Mouse (Mus musculus): ENCODE results near the gene Mynn. TPM values are rescaled to one million over a fixed set of nuclear protein-coding genes. Genes with fewer than 3 reads are reported as not detected.

Gene Mynn
- polyA plus RNA-seq, 1 experiment from 2014 or later = 26.7 TPM

DNA sequence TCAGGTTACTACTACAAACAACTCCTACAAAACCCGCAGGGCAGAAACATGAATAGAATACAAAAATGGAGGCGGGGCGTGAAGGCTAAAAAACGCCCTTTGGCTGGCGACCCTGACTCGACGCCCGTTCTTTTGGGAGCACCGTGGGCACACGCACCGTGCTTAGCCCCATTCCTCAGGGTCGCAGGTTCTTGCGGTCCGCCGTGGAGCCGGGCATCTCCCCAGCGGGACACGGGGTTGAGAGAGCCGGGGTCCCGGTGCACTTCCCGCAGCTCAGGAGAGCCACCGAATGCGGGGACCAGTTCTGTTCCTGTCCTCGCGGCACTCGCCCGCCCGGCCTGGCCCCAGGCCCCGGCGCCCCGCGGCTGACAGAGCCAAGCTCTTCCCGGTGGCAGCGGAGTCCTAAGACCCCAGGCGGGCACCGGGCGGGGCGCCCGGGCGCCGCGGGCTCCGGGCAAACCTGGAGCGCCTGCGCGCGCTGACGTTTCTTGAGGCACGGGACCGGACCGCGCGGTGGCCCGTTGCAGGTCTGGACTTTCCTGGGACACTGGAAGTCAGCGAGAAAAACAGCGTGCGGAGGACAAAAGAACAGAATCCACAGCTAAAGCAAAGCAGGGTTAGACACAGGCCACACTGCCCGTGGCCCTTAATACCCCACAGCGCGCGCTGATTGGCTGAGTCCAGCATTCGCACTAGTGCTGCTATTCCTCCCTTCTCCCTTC, 6.6 kb upstream of the Mynn start:
- under 1% methylated on average over 62 of the region's 62 CpGs for WGBS
- Histone ChIP-seq H3K9me3 (ENCODE audit: control insufficient read depth, low read length) (no peaks in the 10 kb centered on the region), H3K27ac (ENCODE audit: low read depth) (no peak overlapping the region), H3K4me2 (ENCODE audit: low read length) (peak overlapping the region; percentile 91), H3K9ac (ENCODE audit: low read length) (peak overlapping the region; percentile 75), H3K27me3 (replicated peaks; ENCODE audit: control insufficient read depth, insufficient read depth, low read length) (peaks cover 9% of the 10 kb centered on the region; the same call in 1 of the 2 replicates), H3K36me3 (ENCODE audit: control insufficient read depth, insufficient read depth, low read length) (no peaks in the 10 kb centered on the region), H3K4me1 (replicated peaks; ENCODE audit: control insufficient read depth, insufficient read depth, low read length) (peaks cover 4% of the 10 kb centered on the region; the same call in 1 of the 2 replicates), H3K4me3 (ENCODE audit: low read depth, low read length) (peak overlapping the region; percentile 70)
- peak; percentile 76 for DNase-seq (ENCODE audit: low spot score)
- ATAC-seq (replicated peaks; ENCODE audit: low FRiP score, low TSS enrichment, low read depth) = peak; percentile 33; the same call in 1 of the 2 replicates

DNA sequence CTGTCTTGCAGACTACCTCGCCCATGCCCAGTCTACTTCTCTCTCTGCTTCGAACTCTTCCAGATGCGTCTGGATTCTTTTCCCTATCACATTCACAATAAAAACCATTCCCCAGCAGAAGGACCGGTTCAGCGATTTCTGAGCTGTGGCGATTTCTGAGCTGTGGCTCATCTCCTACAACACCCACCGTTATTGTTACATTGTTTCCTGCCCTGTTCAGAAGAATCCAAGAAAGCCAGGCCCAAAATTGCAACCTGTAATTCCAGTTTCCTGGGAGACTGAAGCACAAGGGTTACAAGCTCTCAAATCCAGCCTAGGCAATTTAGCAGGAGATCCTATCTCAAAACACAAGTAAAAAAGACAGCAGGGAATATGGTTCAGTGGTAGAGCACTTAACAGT, 4.6 kb upstream of the Mynn start:
- DNase-seq (ENCODE audit: low spot score) (no peak), ATAC-seq (replicated peaks; ENCODE audit: low FRiP score, low TSS enrichment, low read depth) (no peak)
- no peaks in the 10 kb centered on the region for H3K9me3 ChIP-seq (ENCODE audit: control insufficient read depth, low read length)
- no peak overlapping the region for H3K4me3 ChIP-seq (ENCODE audit: low read depth, low read length)
- 84% methylated on average over 7 of the region's 7 CpGs for WGBS
- H3K4me1 ChIP-seq (replicated peaks; ENCODE audit: control insufficient read depth, insufficient read depth, low read length) = peaks cover 4% of the 10 kb centered on the region; the same call in 1 of the 2 replicates
- H3K27me3 ChIP-seq (replicated peaks; ENCODE audit: control insufficient read depth, insufficient read depth, low read length) = peaks cover 9% of the 10 kb centered on the region; the same call in 1 of the 2 replicates
- no peak overlapping the region for H3K4me2 ChIP-seq (ENCODE audit: low read length)
- no peak overlapping the region for H3K27ac ChIP-seq (ENCODE audit: low read depth)
- H3K9ac ChIP-seq (ENCODE audit: low read length) = no peak overlapping the region
- no peaks in the 10 kb centered on the region for H3K36me3 ChIP-seq (ENCODE audit: control insufficient read depth, insufficient read depth, low read length)

DNA sequence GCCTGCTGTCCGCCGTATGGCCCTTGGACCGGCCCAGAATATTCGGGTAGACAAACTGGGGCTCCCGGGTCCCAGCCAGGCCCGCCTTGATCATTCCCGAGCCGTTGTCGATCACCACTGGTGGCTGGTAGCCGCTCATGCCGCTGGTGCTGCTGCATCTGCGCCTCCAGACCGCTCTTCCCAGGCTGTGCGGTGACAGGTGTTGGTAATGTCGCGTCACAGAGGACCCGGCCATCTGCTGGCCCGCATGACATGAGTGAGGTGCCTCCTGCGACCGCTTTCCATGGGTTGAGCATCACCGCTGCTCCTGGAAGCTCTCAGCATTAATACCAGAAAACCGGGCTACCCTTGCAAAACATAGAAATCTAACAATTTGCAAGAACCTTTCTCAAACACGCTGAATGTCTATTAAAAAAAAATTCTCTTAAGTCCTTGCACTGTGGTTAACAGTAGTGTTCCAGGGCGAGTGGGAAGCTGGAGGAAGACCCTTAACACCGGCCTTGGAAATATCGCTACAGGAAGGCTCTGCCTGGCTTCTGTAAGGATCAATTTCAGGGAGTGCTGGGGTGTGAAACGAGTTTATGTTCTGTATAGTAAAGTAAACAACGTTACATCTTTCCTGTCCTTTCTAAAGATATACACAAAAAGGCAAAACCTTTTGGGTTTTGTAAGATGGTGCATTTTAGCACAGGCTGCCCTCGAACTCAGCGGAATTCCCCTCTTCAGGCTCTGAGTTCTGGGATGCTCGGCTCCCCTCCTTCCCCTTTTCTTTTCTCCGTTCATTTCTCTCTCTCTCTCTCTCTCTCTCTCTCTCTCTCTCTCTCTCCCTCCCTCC, 1.9 kb upstream of the Mynn start, which contains the start of gene Actrt3:
Actrt3 (minus strand) TSS at position 229 of the 835 bp plus-strand sequence.
- ATAC-seq (replicated peaks; ENCODE audit: low FRiP score, low TSS enrichment, low read depth) (no peak), DNase-seq (ENCODE audit: low spot score) (peak; percentile 68)
- peak within 1 kb of the TSS; percentile 25 for H3K9ac ChIP-seq (ENCODE audit: low read length)
- H3K4me2 ChIP-seq (ENCODE audit: low read length) = peak within 1 kb of the TSS; percentile 95
- peaks cover 8% of the 10 kb centered on the region for H3K36me3 ChIP-seq (ENCODE audit: control insufficient read depth, insufficient read depth, low read length)
- H3K4me1 ChIP-seq (replicated peaks; ENCODE audit: control insufficient read depth, insufficient read depth, low read length) = peaks cover 12% of the 10 kb centered on the region
- 3% methylated on average over 32 of the region's 32 CpGs for WGBS
- peak within 1 kb of the TSS; percentile 5; the same call in 1 of the 2 replicates for H3K27ac ChIP-seq (ENCODE audit: low read depth)
- H3K9me3 ChIP-seq (ENCODE audit: control insufficient read depth, low read length) = no peaks in the 10 kb centered on the region
- H3K4me3 ChIP-seq (ENCODE audit: low read depth, low read length) = peak within 1 kb of the TSS; percentile 84
- peaks cover 9% of the 10 kb centered on the region; the same call in 1 of the 2 replicates for H3K27me3 ChIP-seq (replicated peaks; ENCODE audit: control insufficient read depth, insufficient read depth, low read length)

DNA sequence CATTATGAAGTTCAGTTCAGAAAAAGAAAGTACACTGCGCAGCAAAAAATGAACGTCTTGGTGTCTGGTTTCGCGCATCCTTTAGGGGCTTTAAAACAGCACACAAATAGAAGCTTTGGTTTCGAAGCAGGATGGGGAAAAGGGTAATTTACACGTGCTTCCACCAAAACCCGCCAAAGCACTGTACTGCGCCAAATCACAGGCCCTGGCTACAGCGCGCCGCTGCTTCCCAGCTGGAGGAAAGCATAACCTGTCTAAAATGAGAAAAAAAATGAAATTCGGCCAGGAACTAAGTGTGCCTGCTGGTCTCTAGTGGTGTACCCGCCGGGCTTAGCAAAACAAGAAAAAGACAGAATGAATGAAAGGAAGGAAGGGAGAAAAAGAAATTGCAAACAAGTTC, 1.1 kb upstream of the Mynn start:
- H3K27me3 ChIP-seq (replicated peaks; ENCODE audit: control insufficient read depth, insufficient read depth, low read length) = peaks cover 9% of the 10 kb centered on the region; the same call in 1 of the 2 replicates
- H3K27ac ChIP-seq (ENCODE audit: low read depth) = peak overlapping the region; percentile 5; the same call in 1 of the 2 replicates
- under 1% methylated on average over 14 of the region's 14 CpGs for WGBS
- no peaks in the 10 kb centered on the region for H3K9me3 ChIP-seq (ENCODE audit: control insufficient read depth, low read length)
- peak overlapping the region; percentile 84 for H3K4me3 ChIP-seq (ENCODE audit: low read depth, low read length)
- peak overlapping the region; percentile 10 for H3K9ac ChIP-seq (ENCODE audit: low read length)
- DNase-seq (ENCODE audit: low spot score) (peak; percentile 82), ATAC-seq (replicated peaks; ENCODE audit: low FRiP score, low TSS enrichment, low read depth) (peak; percentile 28; the same call in 1 of the 2 replicates)
- H3K36me3 ChIP-seq (ENCODE audit: control insufficient read depth, insufficient read depth, low read length) = peaks cover 14% of the 10 kb centered on the region
- peak overlapping the region; percentile 95 for H3K4me2 ChIP-seq (ENCODE audit: low read length)
- peaks cover 12% of the 10 kb centered on the region for H3K4me1 ChIP-seq (replicated peaks; ENCODE audit: control insufficient read depth, insufficient read depth, low read length)

- H3K4me1 ChIP-seq (replicated peaks; ENCODE audit: control insufficient read depth, insufficient read depth, low read length) = peaks cover 12% of the 10 kb centered on the region
- H3K4me2 ChIP-seq (ENCODE audit: low read length) = peak overlapping the region; percentile 95
- no peaks in the 10 kb centered on the region for H3K9me3 ChIP-seq (ENCODE audit: control insufficient read depth, low read length)
- DNase-seq (ENCODE audit: low spot score) (peak; percentile 92), ATAC-seq (replicated peaks; ENCODE audit: low FRiP score, low TSS enrichment, low read depth) (peak; percentile 36; the same call in 1 of the 2 replicates)
- WGBS = 0% methylated on average over 17 of the region's 17 CpGs
- peak overlapping the region; percentile 34; the same call in 1 of the 2 replicates for H3K27ac ChIP-seq (ENCODE audit: low read depth)
- peaks cover 9% of the 10 kb centered on the region; the same call in 1 of the 2 replicates for H3K27me3 ChIP-seq (replicated peaks; ENCODE audit: control insufficient read depth, insufficient read depth, low read length)
- 0 out of 2 replicates have a peak overlapping the region, but pooled peaks have one; percentile 10 for H3K9ac ChIP-seq (ENCODE audit: low read length)
- H3K36me3 ChIP-seq (ENCODE audit: control insufficient read depth, insufficient read depth, low read length) = peaks cover 19% of the 10 kb centered on the region
- peak overlapping the region; percentile 84 for H3K4me3 ChIP-seq (ENCODE audit: low read depth, low read length)
Observed at GRCm38 (mm10) chr3:30601175-30601574, 690 bp upstream of the Mynn start.

DNA sequence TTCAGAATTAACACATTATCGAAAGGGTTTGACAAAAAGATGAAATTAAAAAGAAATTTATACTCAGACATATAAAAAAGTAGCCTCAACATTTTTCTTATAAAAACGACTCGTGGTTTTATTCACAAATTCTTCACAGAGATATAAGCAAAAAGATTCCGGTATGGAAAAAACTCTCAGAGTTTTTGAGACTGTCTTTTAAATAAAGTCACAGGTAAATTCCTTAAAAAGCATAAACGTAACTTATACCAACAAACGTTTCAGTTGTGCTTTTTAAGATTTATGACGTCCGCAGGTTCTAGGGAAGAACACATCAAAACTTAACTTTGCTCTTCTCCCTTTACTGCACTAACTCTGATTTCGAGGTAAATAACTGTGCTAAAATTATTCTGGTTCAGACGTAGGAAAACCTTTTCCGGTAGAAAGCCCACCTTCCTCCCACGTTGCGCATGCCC, 228 bp upstream of the Mynn start:
- H3K9ac ChIP-seq (ENCODE audit: low read length) = peak overlapping the region; percentile 74; the same call in 1 of the 2 replicates
- WGBS = 1% methylated on average over 13 of the region's 13 CpGs
- no peaks in the 10 kb centered on the region for H3K9me3 ChIP-seq (ENCODE audit: control insufficient read depth, low read length)
- H3K4me3 ChIP-seq (ENCODE audit: low read depth, low read length) = peak overlapping the region; percentile 84
- H3K27me3 ChIP-seq (replicated peaks; ENCODE audit: control insufficient read depth, insufficient read depth, low read length) = peaks cover 9% of the 10 kb centered on the region; the same call in 1 of the 2 replicates
- H3K4me2 ChIP-seq (ENCODE audit: low read length) = peak overlapping the region; percentile 95
- DNase-seq (ENCODE audit: low spot score) (no peak), ATAC-seq (replicated peaks; ENCODE audit: low FRiP score, low TSS enrichment, low read depth) (no peak)
- H3K36me3 ChIP-seq (ENCODE audit: control insufficient read depth, insufficient read depth, low read length) = peaks cover 20% of the 10 kb centered on the region
- peaks cover 12% of the 10 kb centered on the region for H3K4me1 ChIP-seq (replicated peaks; ENCODE audit: control insufficient read depth, insufficient read depth, low read length)
- peak overlapping the region; percentile 86 for H3K27ac ChIP-seq (ENCODE audit: low read depth)

DNA sequence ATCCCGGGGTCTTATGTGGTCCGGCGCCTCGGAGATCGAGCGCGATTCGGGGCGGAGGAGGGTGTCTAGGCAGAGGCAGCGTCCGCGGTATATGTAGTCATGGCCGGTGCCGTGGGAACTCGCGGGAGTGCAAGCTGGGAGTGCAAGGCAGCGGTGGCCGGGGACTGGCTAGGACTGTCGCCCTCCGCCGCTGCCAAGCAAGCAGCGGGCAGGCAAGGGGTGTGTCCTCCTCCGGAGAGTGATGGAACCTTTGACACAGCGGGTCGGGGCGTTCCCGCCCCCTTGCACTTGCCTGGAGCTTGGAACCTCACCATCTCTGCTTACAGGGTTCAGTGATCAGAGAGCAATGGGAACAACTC, 854 bp downstream of the Mynn start:
- peaks cover 12% of the 10 kb centered on the region for H3K4me1 ChIP-seq (replicated peaks; ENCODE audit: control insufficient read depth, insufficient read depth, low read length)
- peak; percentile 56 for ATAC-seq (replicated peaks; ENCODE audit: low FRiP score, low TSS enrichment, low read depth)
- DNase-seq (ENCODE audit: low spot score) = no peak

DNA sequence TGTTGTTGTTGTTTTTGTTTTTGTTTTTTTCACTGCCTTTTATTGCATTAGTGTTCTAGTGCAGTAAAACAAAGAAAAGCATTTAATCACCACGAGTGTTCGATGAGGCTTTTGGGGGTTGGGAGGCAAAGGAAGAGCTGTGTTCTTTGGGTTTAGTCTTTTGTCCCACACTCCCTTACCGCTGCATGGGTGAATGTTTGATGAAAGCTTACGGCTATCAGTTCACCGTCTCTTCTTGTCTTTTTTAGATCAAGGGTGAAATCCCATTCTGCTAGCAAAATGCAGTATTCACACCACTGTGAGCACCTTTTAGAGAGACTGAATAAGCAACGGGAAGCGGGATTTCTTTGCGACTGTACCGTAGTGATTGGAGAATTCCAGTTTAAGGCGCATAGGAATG, 1.4 kb downstream of the Mynn start:
- DNase-seq (ENCODE audit: low spot score) (no peak), ATAC-seq (replicated peaks; ENCODE audit: low FRiP score, low TSS enrichment, low read depth) (no peak)
- Histone ChIP-seq H3K27ac (ENCODE audit: low read depth) (no peak overlapping the region), H3K36me3 (ENCODE audit: control insufficient read depth, insufficient read depth, low read length) (peaks cover 32% of the 10 kb centered on the region), H3K4me2 (ENCODE audit: low read length) (peak overlapping the region; percentile 95), H3K4me1 (replicated peaks; ENCODE audit: control insufficient read depth, insufficient read depth, low read length) (peaks cover 12% of the 10 kb centered on the region), H3K27me3 (replicated peaks; ENCODE audit: control insufficient read depth, insufficient read depth, low read length) (peaks cover 9% of the 10 kb centered on the region; the same call in 1 of the 2 replicates), H3K9me3 (ENCODE audit: control insufficient read depth, low read length) (no peaks in the 10 kb centered on the region), H3K4me3 (ENCODE audit: low read depth, low read length) (peak overlapping the region; percentile 84), H3K9ac (ENCODE audit: low read length) (peak overlapping the region; percentile 74)
- WGBS = 43% methylated on average over 10 of the region's 10 CpGs

More for the DNA sequence above, 854 bp downstream of the Mynn start:
- Histone ChIP-seq H3K4me2 (ENCODE audit: low read length) (peak overlapping the region; percentile 95), H3K36me3 (ENCODE audit: control insufficient read depth, insufficient read depth, low read length) (peaks cover 28% of the 10 kb centered on the region), H3K27me3 (replicated peaks; ENCODE audit: control insufficient read depth, insufficient read depth, low read length) (peaks cover 9% of the 10 kb centered on the region; the same call in 1 of the 2 replicates), H3K4me3 (ENCODE audit: low read depth, low read length) (peak overlapping the region; percentile 84), H3K9me3 (ENCODE audit: control insufficient read depth, low read length) (no peaks in the 10 kb centered on the region), H3K27ac (ENCODE audit: low read depth) (peak overlapping the region; percentile 86), H3K9ac (ENCODE audit: low read length) (peak overlapping the region; percentile 74)
- 0% methylated on average over 27 of the region's 27 CpGs for WGBS
